Mouse (Mus musculus): Measurements from ENCODE around the gene Rundc1. TPM values are rescaled to one million over a fixed set of nuclear protein-coding genes. Genes with fewer than 3 reads are reported as not detected.
A peak's percentile ranks its signal among the peaks of the same experiment; 100 is the strongest.
"Not testable (repeated sequence)": the region's sequence is repeated elsewhere in the genome, so short reads cannot be mapped to it uniquely, and the experiment has no call there.

Gene Rundc1
- polyA plus RNA-seq, 1 experiment from 2014 or later = 19.6 TPM

DNA sequence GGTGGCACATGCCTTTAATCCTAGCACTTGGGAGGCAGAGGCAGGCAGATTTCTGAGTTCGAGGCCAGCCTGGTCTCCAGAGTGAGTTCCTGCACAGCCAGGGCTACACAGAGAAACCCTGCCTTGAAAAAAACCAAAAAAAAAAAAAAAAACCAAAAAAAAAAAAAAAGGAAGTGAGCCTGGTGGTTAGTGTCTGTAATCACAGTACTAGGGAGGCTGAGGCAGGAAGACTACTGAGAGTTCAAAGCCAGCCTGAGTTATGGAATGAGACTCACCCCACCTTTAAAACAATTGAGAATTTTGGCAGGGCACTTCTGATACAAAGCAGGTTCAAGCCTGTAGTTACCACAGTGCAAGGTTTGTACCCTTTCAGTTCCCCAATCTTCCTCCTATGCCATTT, 48.8 kb downstream of the Rundc1 start:
- not testable (repeated sequence) for DNase-seq (ENCODE audit: low spot score); H3K4me3 ChIP-seq; H3K27ac ChIP-seq; H3K36me3 ChIP-seq; H3K9me3 ChIP-seq (replicated peaks)
- 87% methylated on average over 1 of the region's 1 CpGs for WGBS
- Histone ChIP-seq H3K4me1 (peaks cover 14% of the 10 kb centered on the region), H3K27me3 (ENCODE audit: low read depth, poor library complexity, severe bottlenecking) (peaks cover 30% of the 10 kb centered on the region)

DNA sequence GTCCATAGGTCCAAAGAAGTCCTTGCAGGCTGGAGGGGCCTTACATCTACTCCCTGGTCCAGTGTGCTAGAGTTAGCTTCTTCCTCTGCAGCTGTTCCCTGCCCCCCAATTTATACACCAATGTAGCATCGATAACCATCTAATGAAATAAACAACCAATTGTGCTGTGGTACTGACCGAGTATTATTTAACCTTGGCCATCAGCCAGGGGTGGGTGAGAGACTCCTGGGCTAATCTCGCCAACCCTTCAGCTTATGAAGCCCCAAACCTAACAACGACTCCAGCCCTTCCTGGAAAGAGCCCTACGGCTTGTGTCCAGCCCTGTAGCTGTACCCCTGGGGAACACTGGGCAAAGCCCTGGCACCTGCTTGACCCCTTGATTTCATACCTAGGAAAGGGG, 49.4 kb downstream of the Rundc1 start:
- 83% methylated on average over 5 of the region's 5 CpGs for WGBS
- H3K27ac ChIP-seq = no peak overlapping the region
- H3K4me1 ChIP-seq = peaks cover 15% of the 10 kb centered on the region

GRCm38 (mm10) chr11:101476361-101476760, 51.5 kb downstream of the Rundc1 start:
- not testable (repeated sequence) for H3K27ac ChIP-seq; H3K4me3 ChIP-seq; H3K36me3 ChIP-seq; H3K9me3 ChIP-seq (replicated peaks); DNase-seq (ENCODE audit: low spot score)
- 93% methylated on average over 4 of the region's 4 CpGs for WGBS
- H3K4me1 ChIP-seq = peaks cover 16% of the 10 kb centered on the region
- H3K27me3 ChIP-seq (ENCODE audit: low read depth, poor library complexity, severe bottlenecking) = peaks cover 24% of the 10 kb centered on the region; the same call in 1 of the 2 replicates

More for the DNA sequence above, 49.4 kb downstream of the Rundc1 start:
- H3K4me3 ChIP-seq = no peak overlapping the region
- no peaks in the 10 kb centered on the region for H3K9me3 ChIP-seq (replicated peaks)
- H3K36me3 ChIP-seq = no peaks in the 10 kb centered on the region
- DNase-seq (ENCODE audit: low spot score) = no peak
- peaks cover 31% of the 10 kb centered on the region for H3K27me3 ChIP-seq (ENCODE audit: low read depth, poor library complexity, severe bottlenecking)

GRCm38 (mm10) chr11:101477194-101477551, 52.3 kb downstream of the Rundc1 start:
- H3K27me3 ChIP-seq (ENCODE audit: low read depth, poor library complexity, severe bottlenecking) = peaks cover 18% of the 10 kb centered on the region; the same call in 1 of the 2 replicates
- H3K4me3 ChIP-seq = no peak overlapping the region
- WGBS = 46% methylated on average over 4 of the region's 4 CpGs
- H3K9me3 ChIP-seq (replicated peaks) = no peaks in the 10 kb centered on the region
- H3K36me3 ChIP-seq = no peaks in the 10 kb centered on the region
- peaks cover 15% of the 10 kb centered on the region for H3K4me1 ChIP-seq
- H3K27ac ChIP-seq = no peak overlapping the region
- no peak for DNase-seq (ENCODE audit: low spot score)

DNA sequence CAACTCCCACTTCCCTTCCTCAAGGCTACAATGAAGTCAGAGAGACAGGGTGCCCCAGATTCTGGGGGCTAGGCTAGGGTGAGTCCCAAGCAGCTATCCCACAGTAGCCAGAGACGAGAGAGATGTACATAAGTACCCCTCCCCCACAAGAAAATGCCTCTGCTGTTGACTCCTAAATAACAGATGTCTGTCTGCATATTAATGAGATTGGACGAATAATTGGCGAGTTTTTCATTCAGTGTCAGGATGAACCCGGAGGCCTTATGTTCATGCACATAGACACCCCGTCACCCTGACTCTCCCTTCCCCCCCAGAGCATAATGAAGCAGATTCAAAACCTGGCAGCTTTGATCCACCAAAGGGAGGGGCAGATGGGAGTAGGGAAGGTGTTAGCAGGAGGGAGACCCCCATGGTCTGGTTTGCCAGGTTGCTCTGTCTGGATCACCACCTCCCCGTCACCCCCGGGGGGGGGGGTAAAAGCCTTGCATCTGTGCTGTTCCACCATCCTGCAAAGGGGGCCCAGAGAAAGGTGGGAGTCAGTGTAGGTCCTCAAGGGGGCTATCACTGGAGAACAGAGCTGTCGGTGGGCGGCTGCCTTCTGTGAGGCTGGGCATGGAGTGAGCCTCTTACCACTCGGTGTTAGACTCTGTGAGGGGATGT, 52.8 kb downstream of the Rundc1 start:
- Histone ChIP-seq H3K4me1 (peaks cover 12% of the 10 kb centered on the region), H3K27me3 (ENCODE audit: low read depth, poor library complexity, severe bottlenecking) (peaks cover 18% of the 10 kb centered on the region; the same call in 1 of the 2 replicates), H3K4me3 (no peak overlapping the region), H3K36me3 (no peaks in the 10 kb centered on the region), H3K27ac (0 out of 2 replicates have a peak overlapping the region, but pooled peaks have one; percentile 39), H3K9me3 (replicated peaks) (no peaks in the 10 kb centered on the region)
- DNase-seq (ENCODE audit: low spot score) = no peak
- WGBS = 64% methylated on average over 10 of the region's 10 CpGs

DNA sequence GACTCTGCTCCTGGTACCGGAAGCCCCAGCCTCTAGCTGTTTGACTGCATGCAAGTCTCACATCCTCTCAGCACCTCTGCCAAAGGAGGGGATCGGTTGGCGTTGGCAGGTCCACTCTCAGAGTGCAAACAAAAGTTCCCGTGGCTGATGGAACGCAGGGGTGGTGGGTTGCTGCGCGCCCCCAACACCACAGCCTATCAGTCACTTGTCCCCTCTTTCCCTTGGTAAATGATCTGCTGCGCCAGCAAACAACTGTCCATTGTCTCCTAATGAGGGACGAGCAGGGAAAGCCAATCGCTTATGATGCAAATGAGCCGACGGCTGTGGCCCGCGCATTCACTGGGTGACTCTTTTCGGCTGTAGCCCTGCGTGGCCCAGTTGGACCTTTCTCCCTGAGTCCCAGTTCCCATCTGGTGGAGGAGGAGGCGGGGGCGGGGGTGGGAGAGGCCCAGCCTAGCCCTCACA, 54.3 kb downstream of the Rundc1 start:
- H3K4me1 ChIP-seq = peaks cover 16% of the 10 kb centered on the region
- H3K4me3 ChIP-seq = peak overlapping the region; percentile 28; the same call in 1 of the 2 replicates
- H3K9me3 ChIP-seq (replicated peaks) = no peaks in the 10 kb centered on the region
- H3K27me3 ChIP-seq (ENCODE audit: low read depth, poor library complexity, severe bottlenecking) = peaks cover 18% of the 10 kb centered on the region; the same call in 1 of the 2 replicates
- H3K36me3 ChIP-seq = no peaks in the 10 kb centered on the region
- 12% methylated on average over 18 of the region's 18 CpGs for WGBS
- DNase-seq (ENCODE audit: low spot score) = no peak
- H3K27ac ChIP-seq = peak overlapping the region; percentile 67; the same call in 1 of the 2 replicates

DNA sequence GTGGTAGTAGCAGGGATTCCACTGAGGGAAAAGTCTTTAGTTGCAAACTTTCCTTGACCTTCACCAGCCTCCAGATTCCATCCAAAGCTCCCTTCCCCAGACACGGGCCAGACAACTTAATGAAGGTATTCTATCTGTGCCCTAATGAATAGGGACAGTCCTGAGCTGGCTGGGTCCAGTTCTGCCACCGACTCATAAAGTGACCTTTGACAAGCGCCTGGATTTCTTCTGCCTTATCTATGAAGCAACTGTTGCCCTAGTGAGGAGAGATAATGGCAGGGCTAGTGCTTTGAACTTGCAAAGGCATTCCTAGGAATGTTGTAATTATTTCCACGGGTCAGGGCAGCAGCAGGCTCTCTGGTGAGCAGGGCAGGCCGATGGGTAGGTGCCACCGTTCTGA, 56.0 kb downstream of the Rundc1 start:
- H3K36me3 ChIP-seq = no peaks in the 10 kb centered on the region
- H3K4me3 ChIP-seq = no peak overlapping the region
- DNase-seq (ENCODE audit: low spot score) = no peak
- H3K27ac ChIP-seq = no peak overlapping the region
- 27% methylated on average over 6 of the region's 6 CpGs for WGBS
- H3K9me3 ChIP-seq (replicated peaks) = no peaks in the 10 kb centered on the region
- peaks cover 16% of the 10 kb centered on the region for H3K4me1 ChIP-seq
- H3K27me3 ChIP-seq (ENCODE audit: low read depth, poor library complexity, severe bottlenecking) = peaks cover 18% of the 10 kb centered on the region; the same call in 1 of the 2 replicates

DNA sequence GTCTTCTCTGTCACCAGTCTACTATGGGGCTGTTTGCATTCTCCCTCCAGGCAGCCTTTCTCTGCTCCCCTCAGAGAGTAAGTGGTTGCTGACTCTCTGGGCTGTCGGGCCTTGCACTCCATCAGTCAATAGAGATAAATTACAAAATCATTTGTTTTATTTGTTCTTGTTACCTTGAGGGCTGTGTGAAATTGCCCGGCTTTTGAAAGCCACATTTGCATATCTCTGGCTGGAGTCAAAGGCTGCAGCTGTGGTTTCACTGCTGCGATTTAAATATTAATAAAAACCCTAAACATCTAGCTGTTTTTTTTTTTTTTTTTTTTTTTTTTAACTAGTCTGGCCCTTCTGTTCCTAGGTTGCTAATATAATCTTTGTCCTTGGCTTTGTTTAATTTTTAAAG, 58.9 kb downstream of the Rundc1 start:
- peaks cover 16% of the 10 kb centered on the region; the same call in 1 of the 2 replicates for H3K27me3 ChIP-seq (ENCODE audit: low read depth, poor library complexity, severe bottlenecking)
- WGBS = 42% methylated on average over 3 of the region's 3 CpGs
- H3K27ac ChIP-seq = no peak overlapping the region
- no peak overlapping the region for H3K4me3 ChIP-seq
- DNase-seq (ENCODE audit: low spot score) = no peak
- no peaks in the 10 kb centered on the region for H3K9me3 ChIP-seq (replicated peaks)
- peaks cover 26% of the 10 kb centered on the region for H3K36me3 ChIP-seq
- peaks cover 12% of the 10 kb centered on the region for H3K4me1 ChIP-seq

GRCm38 (mm10) chr11:101484245-101484644, 59.4 kb downstream of the Rundc1 start:
- no peak overlapping the region for H3K4me3 ChIP-seq
- peaks cover 31% of the 10 kb centered on the region for H3K36me3 ChIP-seq
- H3K4me1 ChIP-seq = peaks cover 8% of the 10 kb centered on the region
- 86% methylated on average over 6 of the region's 6 CpGs for WGBS
- H3K27me3 ChIP-seq (ENCODE audit: low read depth, poor library complexity, severe bottlenecking) = peaks cover 12% of the 10 kb centered on the region; the same call in 1 of the 2 replicates
- H3K27ac ChIP-seq = no peak overlapping the region
- DNase-seq (ENCODE audit: low spot score) = no peak
- H3K9me3 ChIP-seq (replicated peaks) = no peaks in the 10 kb centered on the region

- WGBS = 89% methylated on average over 7 of the region's 7 CpGs
- Histone ChIP-seq H3K27ac (no peak overlapping the region), H3K4me3 (no peak overlapping the region), H3K9me3 (replicated peaks) (no peaks in the 10 kb centered on the region), H3K36me3 (peaks cover 37% of the 10 kb centered on the region), H3K27me3 (ENCODE audit: low read depth, poor library complexity, severe bottlenecking) (0 out of 2 replicates have a peak, but pooled peaks cover 7% of the 10 kb centered on the region), H3K4me1 (peaks cover 4% of the 10 kb centered on the region)
- DNase-seq (ENCODE audit: low spot score) = no peak
These were observed 59.9 kb downstream of the Rundc1 start for GRCm38 (mm10) chr11:101484814-101485213.

Small RNAs within 50 kb of the gene (microRNA-seq; reads per million reads assigned to microRNA genes)
- not detected for gene Mir6929

Other genes starting within 250 kb of the Rundc1 start
- not detected in 2 replicates for gene Ccr10, start 249.6 kb upstream of the Rundc1 start, polyA plus RNA-seq (2016; fragmentation: Nextera tagmentation; extraction: Ambion mirVana)
- gene Ezh1, start 198.6 kb upstream of the Rundc1 start, polyA plus RNA-seq (2016; fragmentation: Nextera tagmentation; extraction: Ambion mirVana) = 10.1 and 13.6 TPM in 2 replicates
- gene Ramp2, start 179.1 kb upstream of the Rundc1 start, polyA plus RNA-seq (2016; fragmentation: Nextera tagmentation; extraction: Ambion mirVana) = 54.2 and 61.5 TPM in 2 replicates
- 118 and 127 TPM in 2 replicates for gene Vps25, start 171.4 kb upstream of the Rundc1 start, polyA plus RNA-seq (2016; fragmentation: Nextera tagmentation; extraction: Ambion mirVana)
- gene Wnk4, start 164.5 kb upstream of the Rundc1 start, polyA plus RNA-seq (2016; fragmentation: Nextera tagmentation; extraction: Ambion mirVana) = 4.7 and 6.2 TPM in 2 replicates
- gene Cntd1, start 146.1 kb upstream of the Rundc1 start, polyA plus RNA-seq (2016; fragmentation: Nextera tagmentation; extraction: Ambion mirVana) = 1.1 TPM in 2 replicates
- gene Coa3, start 146.0 kb upstream of the Rundc1 start, polyA plus RNA-seq (2016; fragmentation: Nextera tagmentation; extraction: Ambion mirVana) = 187 and 192 TPM in 2 replicates
- 148 TPM in 2 replicates for gene Becn1, start 122.8 kb upstream of the Rundc1 start, polyA plus RNA-seq (2016; fragmentation: Nextera tagmentation; extraction: Ambion mirVana)
- gene Psme3, start 108.9 kb upstream of the Rundc1 start, polyA plus RNA-seq (2016; fragmentation: Nextera tagmentation; extraction: Ambion mirVana) = 210 and 214 TPM in 2 replicates
- gene Aoc2, start 100.0 kb upstream of the Rundc1 start, polyA plus RNA-seq (2016; fragmentation: Nextera tagmentation; extraction: Ambion mirVana) = 2.7 and 2.8 TPM in 2 replicates
- 0.03 TPM in 1 of 2 replicates, not detected in the other for gene Aoc3, start 94.5 kb upstream of the Rundc1 start, polyA plus RNA-seq (2016; fragmentation: Nextera tagmentation; extraction: Ambion mirVana)
- not detected in 2 replicates for gene G6pc, start 57.5 kb upstream of the Rundc1 start, polyA plus RNA-seq (2016; fragmentation: Nextera tagmentation; extraction: Ambion mirVana)
- gene Aarsd1, start 7.5 kb upstream of the Rundc1 start, polyA plus RNA-seq (2016; fragmentation: Nextera tagmentation; extraction: Ambion mirVana) = 106 and 111 TPM in 2 replicates
- gene Gm27029, start 289 bp upstream of the Rundc1 start, polyA plus RNA-seq (2016; fragmentation: Nextera tagmentation; extraction: Ambion mirVana) = 9.9 and 15.0 TPM in 2 replicates
- gene Ptges3l, start 248 bp downstream of the Rundc1 start, polyA plus RNA-seq (2016; fragmentation: Nextera tagmentation; extraction: Ambion mirVana) = 4.0 and 4.7 TPM in 2 replicates
- 448 and 536 TPM in 2 replicates for gene Rpl27, start 17.2 kb downstream of the Rundc1 start, polyA plus RNA-seq (2016; fragmentation: Nextera tagmentation; extraction: Ambion mirVana)
- 2.3 and 3.1 TPM in 2 replicates for gene Ifi35, start 23.3 kb downstream of the Rundc1 start, polyA plus RNA-seq (2016; fragmentation: Nextera tagmentation; extraction: Ambion mirVana)
- gene Rnd2, start 39.9 kb downstream of the Rundc1 start, polyA plus RNA-seq (2016; fragmentation: Nextera tagmentation; extraction: Ambion mirVana) = 5.0 and 6.3 TPM in 2 replicates
- 14.6 and 17.2 TPM in 2 replicates for gene Vat1, start 41.1 kb downstream of the Rundc1 start, polyA plus RNA-seq (2016; fragmentation: Nextera tagmentation; extraction: Ambion mirVana)
- gene Brca1, start 126.9 kb downstream of the Rundc1 start, polyA plus RNA-seq (2016; fragmentation: Nextera tagmentation; extraction: Ambion mirVana) = 22.2 and 22.6 TPM in 2 replicates
- 51.7 and 73.2 TPM in 2 replicates for gene Nbr1, start 127.1 kb downstream of the Rundc1 start, polyA plus RNA-seq (2016; fragmentation: Nextera tagmentation; extraction: Ambion mirVana)
- 1.1 and 1.8 TPM in 2 replicates for gene Tmem106a, start 157.2 kb downstream of the Rundc1 start, polyA plus RNA-seq (2016; fragmentation: Nextera tagmentation; extraction: Ambion mirVana)
- not detected in 2 replicates for gene Gm11634, start 174.2 kb downstream of the Rundc1 start, polyA plus RNA-seq (2016; fragmentation: Nextera tagmentation; extraction: Ambion mirVana)
- gene Rdm1, start 202.1 kb downstream of the Rundc1 start, polyA plus RNA-seq (2016; fragmentation: Nextera tagmentation; extraction: Ambion mirVana) = 18.7 and 22.3 TPM in 2 replicates
- 1.9 and 2.4 TPM in 2 replicates for gene Arl4d, start 240.5 kb downstream of the Rundc1 start, polyA plus RNA-seq (2016; fragmentation: Nextera tagmentation; extraction: Ambion mirVana)